Mouse (Mus musculus) adrenal gland, postnatal 14 days (tissue): ENCODE measurements around the gene Chd1l. TPM values are rescaled to one million over a fixed set of nuclear protein-coding genes. Genes with fewer than 3 reads are reported as not detected.

Experiments
- DNase-seq: peaks from one replicate; pipeline ENCODE4 v3.0.0; 2021; ENCODE audit warnings: mixed read lengths
- total RNA-seq: library from RNA; stranded (reverse); gene quantifications from 2 replicates; pipeline ENCODE4 v1.2.3, GENCODE M21; 2021

The Chd1l gene
- total RNA-seq, 1 experiment from 2014 or later: 12.0 TPM

GRCm38 (mm10) chr3:97617899-97618298, 7.9 kb upstream of the Chd1l start:
- DNase-seq: no peak

- no peak for DNase-seq
Observed at GRCm38 (mm10) chr3:97617091-97617825, 7.3 kb upstream of the Chd1l start.

- DNase-seq: no peak
Observed at GRCm38 (mm10) chr3:97615933-97616332, 5.9 kb upstream of the Chd1l start.

- no peak for DNase-seq
Observed at GRCm38 (mm10) chr3:97615154-97615553, 5.2 kb upstream of the Chd1l start.

GRCm38 (mm10) chr3:97611021-97611420, 1.0 kb upstream of the Chd1l start:
- DNase-seq: no peak

- peak; percentile 61 for DNase-seq
Observed at GRCm38 (mm10) chr3:97609201-97609844, 680 bp downstream of the Chd1l start.

GRCm38 (mm10) chr3:97600050-97600832, 9.8 kb downstream of the Chd1l start:
- no peak for DNase-seq

GRCm38 (mm10) chr3:97596796-97597195, 13.2 kb downstream of the Chd1l start:
- no peak for DNase-seq

GRCm38 (mm10) chr3:97595066-97595465, 14.9 kb downstream of the Chd1l start:
- DNase-seq: no peak

GRCm38 (mm10) chr3:97594140-97594539, 15.9 kb downstream of the Chd1l start:
- DNase-seq: no peak

GRCm38 (mm10) chr3:97593089-97593488, 16.9 kb downstream of the Chd1l start:
- no peak for DNase-seq

- DNase-seq: no peak
Observed at GRCm38 (mm10) chr3:97590699-97591098, 19.3 kb downstream of the Chd1l start.

GRCm38 (mm10) chr3:97587656-97588055, 22.3 kb downstream of the Chd1l start:
- no peak for DNase-seq

- peak; percentile 87 for DNase-seq
Observed at GRCm38 (mm10) chr3:97585383-97586160, 24.4 kb downstream of the Chd1l start.

GRCm38 (mm10) chr3:97573807-97574206, 36.2 kb downstream of the Chd1l start:
- no peak for DNase-seq

- no peak for DNase-seq
Observed at GRCm38 (mm10) chr3:97564588-97564987, 45.4 kb downstream of the Chd1l start.

GRCm38 (mm10) chr3:97558554-97558953, 51.4 kb downstream of the Chd1l start:
- no peak for DNase-seq

GRCm38 (mm10) chr3:97546205-97546604, 63.8 kb downstream of the Chd1l start:
- no peak for DNase-seq

- no peak for DNase-seq
Observed at GRCm38 (mm10) chr3:97540171-97540570, 69.8 kb downstream of the Chd1l start.

GRCm38 (mm10) chr3:97538634-97539033, 71.4 kb downstream of the Chd1l start:
- no peak for DNase-seq

GRCm38 (mm10) chr3:97537006-97537405, 73.0 kb downstream of the Chd1l start:
- DNase-seq: no peak

GRCm38 (mm10) chr3:97535660-97536059, 74.3 kb downstream of the Chd1l start:
- no peak for DNase-seq
